8 mouse cellular contexts compared by ENCODE assay signal in genomic region chr5:151110461-151110908, GRCm38 (mm10).
DNase-seq lines count a peak whose midpoint lies in the region; ATAC-seq and TF ChIP-seq lines count a peak whose summit lies in the region.

No protein-coding gene starts in this region.

- H3K27ac ChIP-seq in cortical plate, adult 2 months (ENCODE audit: insufficient read depth, low read length) = peak overlapping the region; percentile 37; the same call in 1 of the 2 replicates
- H3K27ac ChIP-seq in kidney, embryonic 15.5 days = no peak overlapping the region

- no peak overlapping the region for H3K4me2 ChIP-seq in kidney, embryonic 15.5 days

- H3K9me3 ChIP-seq in kidney, embryonic 15.5 days (replicated peaks) = no peaks in the 10 kb centered on the region

- no peak overlapping the region for H3K9ac ChIP-seq in kidney, embryonic 15.5 days

- WGBS in kidney, embryonic 15.5 days = 52% methylated on average over 6 of the region's 6 CpGs

- DNase-seq in adrenal gland, postnatal 14 days = peak; percentile 30
- DNase-seq in adrenal gland, adult 18-20 months (ENCODE audit: low spot score in 2 of 2) = no peak
- peak; percentile 55 for DNase-seq in heart, postnatal 4 days
- peak; percentile 68 for DNase-seq in lung, postnatal 25 days (ENCODE audit: low spot score)
- DNase-seq in spleen, postnatal 4 days (ENCODE audit: low spot score in 2 of 2) = no peak

- no peak for TF ChIP-seq CTCF in cortical plate, adult 2 months (IDR thresholded peaks at IDR 0.05; ENCODE audit: extremely low read depth, insufficient read depth, low read length)

- no peaks in the 10 kb centered on the region for H3K36me3 ChIP-seq in kidney, embryonic 15.5 days

- H3K4me1 ChIP-seq in cortical plate, adult 2 months (ENCODE audit: control insufficient read depth, insufficient read depth, low read length) = peaks cover 5% of the 10 kb centered on the region; the same call in 1 of the 2 replicates
- H3K4me1 ChIP-seq in kidney, embryonic 15.5 days = peaks cover 32% of the 10 kb centered on the region

- no peak for TF ChIP-seq POLR2A in cortical plate, adult 2 months (IDR thresholded peaks at IDR 0.05; ENCODE audit: extremely low read depth, insufficient read depth, low read length)

- no peak for ATAC-seq in kidney, embryonic 15.5 days (replicated peaks; ENCODE audit: low FRiP score)
- ATAC-seq in megakaryocyte progenitor cell, adult 5-6 weeks (replicated peaks; ENCODE audit: poor library complexity) = no peak

- no peak overlapping the region for H3K4me3 ChIP-seq in cortical plate, adult 2 months (ENCODE audit: insufficient read depth, low read length)
- no peak overlapping the region for H3K4me3 ChIP-seq in kidney, embryonic 15.5 days (replicated peaks)

- no peaks in the 10 kb centered on the region for H3K27me3 ChIP-seq in kidney, embryonic 15.5 days

Comparison
In these comparisons a context has a peak if more than half of its experiments do, and no peak if none do; other contexts are left out.
1. DNase-seq: peak in adrenal gland, postnatal 14 days (single experiment), heart, postnatal 4 days (single experiment) and lung, postnatal 25 days (single experiment); none in adrenal gland, adult 18-20 months (0 of 2) and spleen, postnatal 4 days (0 of 2).